Mouse (Mus musculus): Measurements from ENCODE around the gene Prpf38b. TPM values are rescaled to one million over a fixed set of nuclear protein-coding genes. Genes with fewer than 3 reads are reported as not detected.

Gene Prpf38b
- polyA plus RNA-seq, 1 experiment from 2014 or later = 71.4 TPM

DNA sequence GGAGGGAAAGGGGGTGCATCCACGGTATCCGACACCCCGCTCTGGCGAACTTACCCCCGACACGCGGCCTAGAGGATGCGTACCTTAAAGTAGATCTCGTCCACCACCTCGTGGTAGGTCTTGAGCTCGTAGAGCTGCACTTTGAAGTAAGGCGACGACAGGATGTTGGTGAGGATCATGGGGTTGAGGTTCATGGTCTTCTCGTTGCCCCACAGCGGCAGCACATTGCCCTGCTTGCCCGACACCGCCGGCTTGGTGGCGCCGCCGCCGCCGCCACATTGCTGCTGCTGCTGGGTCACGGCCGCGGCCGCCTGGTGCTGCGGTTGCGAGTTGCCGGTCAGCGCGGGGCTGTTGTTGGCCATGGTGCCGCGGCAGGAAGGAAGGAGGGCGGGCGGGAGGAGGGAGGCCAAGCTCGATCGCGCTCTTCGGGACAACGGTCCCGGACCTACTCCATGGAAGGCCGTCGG, 413 bp downstream of the Prpf38b start:
- Histone ChIP-seq H3K27me3 (ENCODE audit: control insufficient read depth, insufficient read depth, low read length) (no peaks in the 10 kb centered on the region), H3K4me1 (replicated peaks; ENCODE audit: control insufficient read depth, insufficient read depth, low read length) (no peaks in the 10 kb centered on the region), H3K9ac (ENCODE audit: low read length) (peak overlapping the region; percentile 75), H3K27ac (ENCODE audit: low read depth, low read length) (peak overlapping the region; percentile 96), H3K4me3 (ENCODE audit: low read depth, low read length) (peak overlapping the region; percentile 67), H3K36me3 (ENCODE audit: control insufficient read depth, insufficient read depth, low read length) (peaks cover 3% of the 10 kb centered on the region; the same call in 1 of the 2 replicates), H3K9me3 (ENCODE audit: control insufficient read depth, low read length) (no peaks in the 10 kb centered on the region), H3K4me2 (ENCODE audit: low read depth, low read length, severe bottlenecking) (peak overlapping the region; percentile 96)
- ATAC-seq (replicated peaks; ENCODE audit: low FRiP score) = peak; percentile 80
- under 1% methylated on average over 43 of the region's 44 CpGs for WGBS
- DNase-seq (ENCODE audit: low spot score) = no peak

GRCm38 (mm10) chr3:108910303-108911080, 1.0 kb downstream of the Prpf38b start:
- Histone ChIP-seq H3K9ac (ENCODE audit: low read length) (peak overlapping the region; percentile 75), H3K4me2 (ENCODE audit: low read depth, low read length, severe bottlenecking) (peak overlapping the region; percentile 96), H3K27me3 (ENCODE audit: control insufficient read depth, insufficient read depth, low read length) (no peaks in the 10 kb centered on the region), H3K4me3 (ENCODE audit: low read depth, low read length) (peak overlapping the region; percentile 67), H3K4me1 (replicated peaks; ENCODE audit: control insufficient read depth, insufficient read depth, low read length) (no peaks in the 10 kb centered on the region), H3K36me3 (ENCODE audit: control insufficient read depth, insufficient read depth, low read length) (peaks cover 3% of the 10 kb centered on the region; the same call in 1 of the 2 replicates), H3K9me3 (ENCODE audit: control insufficient read depth, low read length) (no peaks in the 10 kb centered on the region), H3K27ac (ENCODE audit: low read depth, low read length) (no peak overlapping the region)
- under 1% methylated on average over 30 of the region's 32 CpGs for WGBS
- DNase-seq (ENCODE audit: low spot score) = peak; percentile 53
- no peak for ATAC-seq (replicated peaks; ENCODE audit: low FRiP score)

DNA sequence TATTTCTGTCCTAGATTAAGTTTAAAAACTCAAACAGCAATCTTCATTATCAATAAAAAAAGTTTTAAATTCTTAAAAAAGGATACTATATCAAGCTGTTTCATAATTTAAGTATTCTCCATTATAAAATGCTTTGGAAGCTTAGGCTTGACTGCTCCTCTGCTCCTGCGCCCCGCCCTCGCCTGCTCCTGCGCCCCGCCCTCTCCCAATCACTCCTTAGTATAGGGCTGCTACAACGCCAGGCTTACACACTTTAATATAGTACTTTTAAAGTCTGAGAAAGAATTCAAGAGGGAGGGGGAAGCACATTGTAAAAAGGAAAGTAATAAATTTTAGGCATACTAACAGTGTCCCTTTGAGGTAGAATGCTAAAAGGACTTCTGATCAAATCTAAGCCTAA, 8.6 kb downstream of the Prpf38b start:
- DNase-seq (ENCODE audit: low spot score) (no peak), ATAC-seq (replicated peaks; ENCODE audit: low FRiP score) (no peak)
- Histone ChIP-seq H3K4me3 (ENCODE audit: low read depth, low read length) (no peak overlapping the region), H3K36me3 (ENCODE audit: control insufficient read depth, insufficient read depth, low read length) (peaks cover 14% of the 10 kb centered on the region; the same call in 1 of the 2 replicates), H3K9ac (ENCODE audit: low read length) (no peak overlapping the region), H3K27ac (ENCODE audit: low read depth, low read length) (no peak overlapping the region), H3K9me3 (ENCODE audit: control insufficient read depth, low read length) (no peaks in the 10 kb centered on the region), H3K4me1 (replicated peaks; ENCODE audit: control insufficient read depth, insufficient read depth, low read length) (no peaks in the 10 kb centered on the region), H3K27me3 (ENCODE audit: control insufficient read depth, insufficient read depth, low read length) (no peaks in the 10 kb centered on the region), H3K4me2 (ENCODE audit: low read depth, low read length, severe bottlenecking) (no peak overlapping the region)
- 95% methylated on average over 6 of the region's 6 CpGs for WGBS

- Histone ChIP-seq H3K9me3 (ENCODE audit: control insufficient read depth, low read length) (no peaks in the 10 kb centered on the region), H3K27ac (ENCODE audit: low read depth, low read length) (no peak overlapping the region), H3K4me3 (ENCODE audit: low read depth, low read length) (no peak overlapping the region), H3K27me3 (ENCODE audit: control insufficient read depth, insufficient read depth, low read length) (no peaks in the 10 kb centered on the region), H3K36me3 (ENCODE audit: control insufficient read depth, insufficient read depth, low read length) (peaks cover 11% of the 10 kb centered on the region; the same call in 1 of the 2 replicates), H3K4me1 (replicated peaks; ENCODE audit: control insufficient read depth, insufficient read depth, low read length) (no peaks in the 10 kb centered on the region), H3K9ac (ENCODE audit: low read length) (no peak overlapping the region), H3K4me2 (ENCODE audit: low read depth, low read length, severe bottlenecking) (no peak overlapping the region)
- 62% methylated on average over 2 of the region's 2 CpGs for WGBS
- ATAC-seq (replicated peaks; ENCODE audit: low FRiP score) (no peak), DNase-seq (ENCODE audit: low spot score) (no peak)
Measured at GRCm38 (mm10) chr3:108902038-108902437, 9.5 kb downstream of the Prpf38b start.

GRCm38 (mm10) chr3:108900681-108901080, 10.8 kb downstream of the Prpf38b start:
- no peak overlapping the region for H3K27ac ChIP-seq (ENCODE audit: low read depth, low read length)
- ATAC-seq (replicated peaks; ENCODE audit: low FRiP score) = no peak
- no peak overlapping the region for H3K9ac ChIP-seq (ENCODE audit: low read length)
- WGBS = 79% methylated on average over 5 of the region's 5 CpGs
- no peak for DNase-seq (ENCODE audit: low spot score)
- no peak overlapping the region for H3K4me3 ChIP-seq (ENCODE audit: low read depth, low read length)
- no peaks in the 10 kb centered on the region for H3K9me3 ChIP-seq (ENCODE audit: control insufficient read depth, low read length)
- no peak overlapping the region for H3K4me2 ChIP-seq (ENCODE audit: low read depth, low read length, severe bottlenecking)
- no peaks in the 10 kb centered on the region for H3K27me3 ChIP-seq (ENCODE audit: control insufficient read depth, insufficient read depth, low read length)
- no peaks in the 10 kb centered on the region for H3K4me1 ChIP-seq (replicated peaks; ENCODE audit: control insufficient read depth, insufficient read depth, low read length)
- peaks cover 11% of the 10 kb centered on the region; the same call in 1 of the 2 replicates for H3K36me3 ChIP-seq (ENCODE audit: control insufficient read depth, insufficient read depth, low read length)

DNA sequence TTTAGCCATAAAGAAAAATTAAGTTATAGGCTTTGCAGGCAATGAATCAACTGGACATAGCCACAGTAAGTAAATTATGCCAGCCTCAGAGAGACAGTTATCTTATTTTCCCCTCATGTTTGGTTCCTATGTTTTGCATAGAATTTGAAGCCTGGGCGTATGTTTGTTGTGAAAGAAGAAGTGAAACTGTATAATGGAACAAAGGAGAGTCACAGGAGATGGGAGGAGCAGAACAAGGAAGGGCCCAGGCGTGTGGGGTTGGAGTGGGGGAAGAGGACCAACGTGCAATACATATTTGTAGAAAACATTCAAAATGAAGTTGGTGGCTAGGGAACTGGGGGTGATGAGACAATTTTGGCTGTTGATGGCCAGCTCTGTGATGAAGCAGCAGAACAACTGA, 11.4 kb downstream of the Prpf38b start:
- peaks cover 11% of the 10 kb centered on the region; the same call in 1 of the 2 replicates for H3K36me3 ChIP-seq (ENCODE audit: control insufficient read depth, insufficient read depth, low read length)
- H3K4me1 ChIP-seq (replicated peaks; ENCODE audit: control insufficient read depth, insufficient read depth, low read length) = no peaks in the 10 kb centered on the region

GRCm38 (mm10) chr3:108898640-108899039, 12.9 kb downstream of the Prpf38b start:
- H3K4me1 ChIP-seq (replicated peaks; ENCODE audit: control insufficient read depth, insufficient read depth, low read length) = no peaks in the 10 kb centered on the region
- no peak overlapping the region for H3K4me2 ChIP-seq (ENCODE audit: low read depth, low read length, severe bottlenecking)
- no peak overlapping the region for H3K9ac ChIP-seq (ENCODE audit: low read length)
- no peak overlapping the region for H3K4me3 ChIP-seq (ENCODE audit: low read depth, low read length)
- DNase-seq (ENCODE audit: low spot score) (no peak), ATAC-seq (replicated peaks; ENCODE audit: low FRiP score) (no peak)
- 96% methylated on average over 4 of the region's 4 CpGs for WGBS
- peaks cover 5% of the 10 kb centered on the region; the same call in 1 of the 2 replicates for H3K36me3 ChIP-seq (ENCODE audit: control insufficient read depth, insufficient read depth, low read length)
- H3K27me3 ChIP-seq (ENCODE audit: control insufficient read depth, insufficient read depth, low read length) = no peaks in the 10 kb centered on the region
- H3K9me3 ChIP-seq (ENCODE audit: control insufficient read depth, low read length) = no peaks in the 10 kb centered on the region
- H3K27ac ChIP-seq (ENCODE audit: low read depth, low read length) = no peak overlapping the region

More for the DNA sequence above, 11.4 kb downstream of the Prpf38b start:
- Histone ChIP-seq H3K9ac (ENCODE audit: low read length) (no peak overlapping the region), H3K27ac (ENCODE audit: low read depth, low read length) (no peak overlapping the region), H3K4me2 (ENCODE audit: low read depth, low read length, severe bottlenecking) (no peak overlapping the region), H3K27me3 (ENCODE audit: control insufficient read depth, insufficient read depth, low read length) (no peaks in the 10 kb centered on the region), H3K9me3 (ENCODE audit: control insufficient read depth, low read length) (no peaks in the 10 kb centered on the region), H3K4me3 (ENCODE audit: low read depth, low read length) (no peak overlapping the region)
- ATAC-seq (replicated peaks; ENCODE audit: low FRiP score) (no peak), DNase-seq (ENCODE audit: low spot score) (no peak)
- WGBS = 88% methylated on average over 3 of the region's 3 CpGs

DNA sequence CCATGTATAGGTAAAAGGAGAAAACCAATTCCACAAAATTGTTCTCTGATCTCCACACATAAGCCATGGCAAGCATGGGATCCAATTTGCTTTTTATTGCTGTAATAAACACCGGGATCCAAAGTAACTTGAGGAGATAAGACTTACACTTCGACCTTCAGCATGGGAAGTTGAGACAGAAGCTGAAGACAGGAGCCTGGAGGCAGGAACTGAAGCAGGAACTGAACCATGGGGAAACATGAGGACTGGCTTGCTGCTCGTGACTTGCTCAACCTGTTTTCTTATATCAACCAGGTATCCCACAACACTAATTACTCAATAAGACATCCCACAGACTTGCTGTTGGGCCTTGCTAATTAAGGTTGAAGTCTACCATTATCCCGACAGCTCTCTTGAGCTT, 18.6 kb downstream of the Prpf38b start:
- Histone ChIP-seq H3K4me1 (replicated peaks; ENCODE audit: control insufficient read depth, insufficient read depth, low read length) (no peaks in the 10 kb centered on the region), H3K27ac (ENCODE audit: low read depth, low read length) (no peak overlapping the region), H3K9me3 (ENCODE audit: control insufficient read depth, low read length) (no peaks in the 10 kb centered on the region), H3K9ac (ENCODE audit: low read length) (no peak overlapping the region), H3K4me3 (ENCODE audit: low read depth, low read length) (no peak overlapping the region), H3K4me2 (ENCODE audit: low read depth, low read length, severe bottlenecking) (no peak overlapping the region), H3K36me3 (ENCODE audit: control insufficient read depth, insufficient read depth, low read length) (no peaks in the 10 kb centered on the region), H3K27me3 (ENCODE audit: control insufficient read depth, insufficient read depth, low read length) (no peaks in the 10 kb centered on the region)
- WGBS = 75% methylated on average over 4 of the region's 4 CpGs
- ATAC-seq (replicated peaks; ENCODE audit: low FRiP score) (no peak), DNase-seq (ENCODE audit: low spot score) (no peak)

DNA sequence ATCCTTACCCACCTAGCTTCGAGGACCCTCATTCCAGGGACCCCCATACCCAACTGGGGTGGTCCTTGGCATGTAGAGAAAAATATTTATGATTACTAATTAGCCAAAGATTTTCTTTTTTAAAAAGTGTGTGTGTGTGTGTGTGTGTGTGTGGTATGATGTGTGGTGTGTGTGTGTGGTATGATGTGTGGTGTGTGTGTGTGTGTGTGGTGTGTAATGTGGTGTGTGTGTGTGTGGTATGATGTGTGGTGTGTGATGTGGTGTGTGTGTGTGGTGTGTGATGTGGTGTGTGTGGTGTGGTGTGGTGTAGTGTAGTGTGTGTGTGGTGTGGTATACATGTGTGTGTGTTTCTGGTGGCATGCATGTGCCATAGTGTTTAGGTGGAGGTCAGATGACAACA, 19.4 kb downstream of the Prpf38b start:
- Histone ChIP-seq H3K9ac (ENCODE audit: low read length) (no peak overlapping the region), H3K36me3 (ENCODE audit: control insufficient read depth, insufficient read depth, low read length) (no peaks in the 10 kb centered on the region), H3K4me1 (replicated peaks; ENCODE audit: control insufficient read depth, insufficient read depth, low read length) (no peaks in the 10 kb centered on the region), H3K27ac (ENCODE audit: low read depth, low read length) (no peak overlapping the region), H3K4me2 (ENCODE audit: low read depth, low read length, severe bottlenecking) (no peak overlapping the region), H3K9me3 (ENCODE audit: control insufficient read depth, low read length) (no peaks in the 10 kb centered on the region), H3K4me3 (ENCODE audit: low read depth, low read length) (no peak overlapping the region), H3K27me3 (ENCODE audit: control insufficient read depth, insufficient read depth, low read length) (no peaks in the 10 kb centered on the region)
- 83% methylated on average over 1 of the region's 1 CpGs for WGBS
- ATAC-seq (replicated peaks; ENCODE audit: low FRiP score) (no peak), DNase-seq (ENCODE audit: low spot score) (no peak)
